Mouse (Mus musculus): Measurements from ENCODE around the gene Galnt2. TPM values are rescaled to one million over a fixed set of nuclear protein-coding genes. Genes with fewer than 3 reads are reported as not detected.

The Galnt2 gene
- polyA plus RNA-seq, 1 experiment, result 8.1 TPM

GRCm38 (mm10) chr8:124331094-124331493, 99.9 kb downstream of the Galnt2 start:
- no peaks in the 10 kb centered on the region for H3K4me1 ChIP-seq (ENCODE audit: control insufficient read depth, insufficient read depth, insufficient read length, low read length)
- H3K4me3 ChIP-seq (ENCODE audit: low read depth, low read length), result no peak overlapping the region
- H3K36me3 ChIP-seq (ENCODE audit: control insufficient read depth, insufficient read depth, low read length), result peaks cover 53% of the 10 kb centered on the region
- no peak overlapping the region for H3K27ac ChIP-seq (ENCODE audit: insufficient read depth, low read depth, low read length)
- 92% methylated on average over 3 of the region's 3 CpGs for WGBS
- H3K27me3 ChIP-seq (ENCODE audit: control insufficient read depth, insufficient read depth, low read length), result no peaks in the 10 kb centered on the region
- TF ChIP-seq POLR2A (IDR thresholded peaks at IDR 0.05; ENCODE audit: low read depth, low read length), result no peak
- no peak for TF ChIP-seq CTCF (IDR thresholded peaks at IDR 0.05; ENCODE audit: extremely low read depth, insufficient read length, insufficient replicate concordance, low read depth, low read length)

DNA sequence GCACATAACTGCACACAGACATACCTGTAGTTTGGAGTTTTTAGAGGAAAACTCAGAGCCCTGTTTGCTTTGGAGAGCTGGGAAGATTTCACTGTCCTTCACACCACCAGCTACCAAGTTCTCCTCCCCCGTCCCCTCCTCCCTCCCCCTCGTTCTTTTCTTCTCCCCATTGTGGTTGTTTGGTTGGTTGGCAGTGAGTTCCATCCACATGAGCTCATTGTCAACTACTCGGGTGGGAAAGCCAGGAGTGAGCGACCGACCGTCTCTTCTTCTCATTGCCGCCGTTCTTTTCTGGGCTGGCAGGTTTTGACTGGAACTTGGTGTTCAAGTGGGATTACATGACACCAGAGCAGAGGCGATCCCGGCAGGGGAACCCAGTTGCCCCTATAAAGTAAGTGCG, 100.5 kb downstream of the Galnt2 start:
- TF ChIP-seq POLR2A (IDR thresholded peaks at IDR 0.05; ENCODE audit: low read depth, low read length) (no peak), CTCF (IDR thresholded peaks at IDR 0.05; ENCODE audit: extremely low read depth, insufficient read length, insufficient replicate concordance, low read depth, low read length) (no peak)
- WGBS, result 90% methylated on average over 11 of the region's 11 CpGs
- Histone ChIP-seq H3K36me3 (ENCODE audit: control insufficient read depth, insufficient read depth, low read length) (peaks cover 55% of the 10 kb centered on the region), H3K4me3 (ENCODE audit: low read depth, low read length) (no peak overlapping the region), H3K27me3 (ENCODE audit: control insufficient read depth, insufficient read depth, low read length) (no peaks in the 10 kb centered on the region), H3K4me1 (ENCODE audit: control insufficient read depth, insufficient read depth, insufficient read length, low read length) (no peaks in the 10 kb centered on the region), H3K27ac (ENCODE audit: insufficient read depth, low read depth, low read length) (no peak overlapping the region)

DNA sequence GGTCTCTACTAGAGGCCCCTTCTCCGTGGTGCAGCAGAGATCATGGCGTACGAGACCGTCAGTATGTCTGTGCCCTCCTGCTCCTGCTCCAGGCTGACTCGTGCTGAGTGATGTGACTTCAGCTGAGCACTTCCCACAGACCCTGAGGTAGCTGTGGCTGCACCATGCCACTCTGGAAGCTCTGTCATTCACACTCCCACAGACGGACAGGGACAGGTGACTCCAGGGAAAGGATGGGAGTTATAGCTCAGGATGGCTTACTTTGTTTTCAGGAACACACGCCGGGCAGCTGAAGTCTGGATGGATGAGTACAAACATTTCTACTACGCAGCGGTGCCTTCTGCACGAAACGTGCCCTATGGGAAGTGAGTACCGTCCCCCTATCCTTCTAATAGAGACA, 105.1 kb downstream of the Galnt2 start:
- no peaks in the 10 kb centered on the region for H3K27me3 ChIP-seq (ENCODE audit: control insufficient read depth, insufficient read depth, low read length)
- H3K36me3 ChIP-seq (ENCODE audit: control insufficient read depth, insufficient read depth, low read length), result peaks cover 59% of the 10 kb centered on the region
- H3K4me1 ChIP-seq (ENCODE audit: control insufficient read depth, insufficient read depth, insufficient read length, low read length), result no peaks in the 10 kb centered on the region
- TF ChIP-seq POLR2A (IDR thresholded peaks at IDR 0.05; ENCODE audit: low read depth, low read length), result no peak
- no peak for TF ChIP-seq CTCF (IDR thresholded peaks at IDR 0.05; ENCODE audit: extremely low read depth, insufficient read length, insufficient replicate concordance, low read depth, low read length)
- no peak overlapping the region for H3K27ac ChIP-seq (ENCODE audit: insufficient read depth, low read depth, low read length)
- H3K4me3 ChIP-seq (ENCODE audit: low read depth, low read length), result no peak overlapping the region
- WGBS, result 94% methylated on average over 13 of the region's 13 CpGs

DNA sequence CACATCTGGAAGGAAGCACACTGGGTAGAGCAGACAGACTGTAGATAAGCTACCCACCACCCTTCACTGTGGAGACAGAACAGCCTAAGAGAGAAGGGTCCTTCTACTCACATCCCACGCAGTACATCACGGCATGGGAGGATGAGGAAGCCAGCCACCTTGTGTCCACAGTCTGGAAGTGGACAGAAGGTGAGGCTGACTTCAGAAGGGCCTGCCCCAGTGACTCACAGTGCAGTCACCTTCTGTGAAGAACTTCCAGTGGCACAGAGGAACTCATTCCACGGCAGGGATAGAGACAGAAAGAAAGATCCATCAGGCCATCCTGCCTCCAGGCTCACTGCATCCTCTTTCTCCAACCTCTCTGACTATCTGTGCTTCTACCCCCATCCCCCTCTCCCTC, 108.6 kb downstream of the Galnt2 start:
- peaks cover 45% of the 10 kb centered on the region for H3K36me3 ChIP-seq (ENCODE audit: control insufficient read depth, insufficient read depth, low read length)
- no peak for TF ChIP-seq POLR2A (IDR thresholded peaks at IDR 0.05; ENCODE audit: low read depth, low read length)
- no peak for TF ChIP-seq CTCF (IDR thresholded peaks at IDR 0.05; ENCODE audit: extremely low read depth, insufficient read length, insufficient replicate concordance, low read depth, low read length)
- H3K27ac ChIP-seq (ENCODE audit: insufficient read depth, low read depth, low read length), result no peak overlapping the region

DNA sequence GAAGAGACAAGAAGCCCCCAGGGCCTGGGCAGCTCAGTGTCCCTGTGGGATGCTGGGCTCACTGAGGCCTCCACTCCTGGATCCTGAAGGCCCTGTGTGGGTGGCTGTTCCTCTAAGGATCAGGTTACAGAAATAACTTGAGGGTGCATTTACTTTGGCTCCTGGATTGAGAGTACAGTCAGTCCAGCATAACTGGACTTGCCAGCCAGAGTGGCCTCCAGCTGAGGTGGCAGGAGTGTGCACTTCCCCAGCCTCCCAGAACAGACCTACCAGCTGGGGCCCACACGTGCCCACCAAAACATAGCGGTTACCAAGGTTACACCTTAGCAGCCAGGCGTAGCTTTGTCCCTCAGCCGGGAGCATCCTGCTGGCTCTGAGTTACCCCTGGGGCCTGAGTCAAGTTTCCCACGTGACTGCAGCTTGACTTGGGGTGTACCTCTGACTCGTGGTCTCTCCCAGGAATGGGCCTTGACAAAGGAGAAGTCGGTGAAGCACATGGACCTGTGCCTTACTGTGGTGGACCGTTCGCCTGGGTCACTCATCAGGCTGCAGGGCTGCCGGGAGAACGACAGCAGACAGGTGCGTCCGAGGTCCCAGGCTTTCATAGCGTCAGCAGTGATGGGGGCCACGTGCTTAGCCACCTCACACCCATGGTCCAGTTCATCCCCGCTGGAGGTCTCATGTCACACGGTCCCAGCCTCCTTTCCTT, 109.3 kb downstream of the Galnt2 start:
- no peak for TF ChIP-seq CTCF (IDR thresholded peaks at IDR 0.05; ENCODE audit: extremely low read depth, insufficient read length, insufficient replicate concordance, low read depth, low read length)
- Histone ChIP-seq H3K36me3 (ENCODE audit: control insufficient read depth, insufficient read depth, low read length) (peaks cover 38% of the 10 kb centered on the region), H3K4me1 (ENCODE audit: control insufficient read depth, insufficient read depth, insufficient read length, low read length) (peaks cover 17% of the 10 kb centered on the region), H3K27me3 (ENCODE audit: control insufficient read depth, insufficient read depth, low read length) (no peaks in the 10 kb centered on the region), H3K4me3 (ENCODE audit: low read depth, low read length) (no peak overlapping the region), H3K27ac (ENCODE audit: insufficient read depth, low read depth, low read length) (no peak overlapping the region)
- WGBS, result 88% methylated on average over 17 of the region's 17 CpGs

More for the DNA sequence above, 108.6 kb downstream of the Galnt2 start:
- 84% methylated on average over 3 of the region's 3 CpGs for WGBS
- no peaks in the 10 kb centered on the region for H3K27me3 ChIP-seq (ENCODE audit: control insufficient read depth, insufficient read depth, low read length)
- H3K4me1 ChIP-seq (ENCODE audit: control insufficient read depth, insufficient read depth, insufficient read length, low read length), result peaks cover 12% of the 10 kb centered on the region
- H3K4me3 ChIP-seq (ENCODE audit: low read depth, low read length), result no peak overlapping the region

DNA sequence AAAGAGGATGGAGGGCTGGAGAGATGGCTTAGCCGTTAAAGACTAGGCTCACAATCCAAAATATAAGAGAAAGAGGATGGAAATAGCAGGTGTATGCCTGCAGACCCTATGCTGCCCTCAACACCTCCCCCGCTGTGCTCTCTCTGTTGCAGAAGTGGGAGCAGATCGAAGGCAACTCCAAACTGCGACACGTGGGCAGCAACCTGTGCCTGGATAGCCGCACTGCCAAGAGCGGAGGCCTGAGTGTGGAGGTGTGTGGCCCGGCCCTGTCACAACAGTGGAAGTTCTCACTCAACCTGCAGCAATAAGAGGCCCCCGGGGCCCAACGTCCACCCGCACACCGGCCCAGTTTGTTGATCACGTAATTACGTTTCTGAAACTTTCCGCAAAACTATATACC, 112.0 kb downstream of the Galnt2 start:
- no peak overlapping the region for H3K4me3 ChIP-seq (ENCODE audit: low read depth, low read length)
- H3K4me1 ChIP-seq (ENCODE audit: control insufficient read depth, insufficient read depth, insufficient read length, low read length), result peaks cover 17% of the 10 kb centered on the region
- H3K27me3 ChIP-seq (ENCODE audit: control insufficient read depth, insufficient read depth, low read length), result no peaks in the 10 kb centered on the region
- peaks cover 23% of the 10 kb centered on the region for H3K36me3 ChIP-seq (ENCODE audit: control insufficient read depth, insufficient read depth, low read length)
- WGBS, result 95% methylated on average over 15 of the region's 15 CpGs
- TF ChIP-seq POLR2A (IDR thresholded peaks at IDR 0.05; ENCODE audit: low read depth, low read length) (no peak), CTCF (IDR thresholded peaks at IDR 0.05; ENCODE audit: extremely low read depth, insufficient read length, insufficient replicate concordance, low read depth, low read length) (no peak)
- no peak overlapping the region for H3K27ac ChIP-seq (ENCODE audit: insufficient read depth, low read depth, low read length)

DNA sequence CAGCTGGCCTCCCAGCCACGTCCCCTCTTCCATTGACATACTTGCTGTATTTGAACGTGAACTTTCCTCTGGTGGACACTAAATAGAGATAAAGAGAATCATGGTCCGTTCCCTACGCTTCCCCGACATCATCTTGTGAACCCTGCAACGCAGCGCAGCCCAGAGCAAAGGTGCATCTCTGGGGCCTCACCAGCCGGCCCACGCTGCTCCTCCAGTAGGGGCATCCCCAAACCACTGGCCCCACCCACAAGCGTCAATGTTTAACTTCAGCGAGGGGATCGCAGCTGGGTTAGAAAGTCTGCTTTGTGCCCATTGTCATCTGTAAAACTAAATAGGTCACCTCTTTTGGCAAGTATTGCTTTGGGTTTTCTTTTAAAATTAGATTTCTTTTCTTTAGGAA, 112.8 kb downstream of the Galnt2 start:
- TF ChIP-seq POLR2A (IDR thresholded peaks at IDR 0.05; ENCODE audit: low read depth, low read length), result no peak
- no peak for TF ChIP-seq CTCF (IDR thresholded peaks at IDR 0.05; ENCODE audit: extremely low read depth, insufficient read length, insufficient replicate concordance, low read depth, low read length)
- Histone ChIP-seq H3K4me3 (ENCODE audit: low read depth, low read length) (no peak overlapping the region), H3K27me3 (ENCODE audit: control insufficient read depth, insufficient read depth, low read length) (no peaks in the 10 kb centered on the region), H3K36me3 (ENCODE audit: control insufficient read depth, insufficient read depth, low read length) (peaks cover 15% of the 10 kb centered on the region), H3K27ac (ENCODE audit: insufficient read depth, low read depth, low read length) (no peak overlapping the region), H3K4me1 (ENCODE audit: control insufficient read depth, insufficient read depth, insufficient read length, low read length) (peaks cover 17% of the 10 kb centered on the region)
- 23% methylated on average over 12 of the region's 12 CpGs for WGBS

All from small intestine, adult 2 months (tissue).